Mouse (Mus musculus) ES-E14 (cell line): ENCODE measurements around the gene Fem1b.

Source experiments
- MAFK ChIP-seq: IDR thresholded peaks from 2 replicates; pipeline ENCODE4 v1.6.1; 2014; ENCODE audit warnings: mild to moderate bottlenecking, low read depth, low read length, inconsistent platforms; ENCODE audit not compliant: insufficient read depth
- ZNF384 ChIP-seq: IDR thresholded peaks from 2 replicates; pipeline ENCODE4 v1.6.1; 2012; ENCODE audit warnings: low read depth, low read length, inconsistent platforms

- TF ChIP-seq MAFK (no peak), ZNF384 (peak; percentile 77; the same call in 1 of the 2 replicates)
Observed at GRCm38 (mm10) chr9:62819494-62819893, 7.8 kb upstream of the Fem1b start.
